Mouse (Mus musculus) kidney, postnatal 36 days (tissue): ENCODE measurements around the gene Scgb1c1.

Experiments
- DNase-seq, 2 experiments: peaks; one replicate each; pipeline ENCODE4 v3.0.0; 2021 to 2022; ENCODE audit warnings: mixed read lengths in 2 of 2

The Scgb1c1 gene

GRCm38 (mm10) chr7:140843806-140844205, 1.5 kb upstream of the Scgb1c1 start:
- DNase-seq: no peak

- DNase-seq: no peak
These were observed 336 bp downstream of the Scgb1c1 start for GRCm38 (mm10) chr7:140845683-140846082.

DNA sequence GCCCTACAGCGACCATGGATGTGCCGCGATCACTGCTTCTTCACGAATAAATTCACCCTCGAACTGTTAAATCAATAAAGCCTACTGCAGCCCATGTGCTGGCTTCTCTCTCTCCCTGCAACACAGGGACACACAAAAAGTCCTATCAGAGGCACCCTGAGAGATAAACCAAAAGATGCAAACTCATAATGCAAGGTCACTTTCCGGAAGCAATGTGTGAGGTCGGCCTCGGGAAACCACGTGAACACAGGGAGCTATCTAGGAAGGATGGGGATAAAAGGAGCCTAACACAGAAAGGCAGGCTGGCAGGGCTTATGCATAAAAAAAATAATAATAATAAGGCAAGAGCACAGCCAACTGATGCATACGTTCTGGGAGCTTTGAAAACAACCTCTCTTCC, 1.3 kb downstream of the Scgb1c1 start:
- DNase-seq: no peak

DNA sequence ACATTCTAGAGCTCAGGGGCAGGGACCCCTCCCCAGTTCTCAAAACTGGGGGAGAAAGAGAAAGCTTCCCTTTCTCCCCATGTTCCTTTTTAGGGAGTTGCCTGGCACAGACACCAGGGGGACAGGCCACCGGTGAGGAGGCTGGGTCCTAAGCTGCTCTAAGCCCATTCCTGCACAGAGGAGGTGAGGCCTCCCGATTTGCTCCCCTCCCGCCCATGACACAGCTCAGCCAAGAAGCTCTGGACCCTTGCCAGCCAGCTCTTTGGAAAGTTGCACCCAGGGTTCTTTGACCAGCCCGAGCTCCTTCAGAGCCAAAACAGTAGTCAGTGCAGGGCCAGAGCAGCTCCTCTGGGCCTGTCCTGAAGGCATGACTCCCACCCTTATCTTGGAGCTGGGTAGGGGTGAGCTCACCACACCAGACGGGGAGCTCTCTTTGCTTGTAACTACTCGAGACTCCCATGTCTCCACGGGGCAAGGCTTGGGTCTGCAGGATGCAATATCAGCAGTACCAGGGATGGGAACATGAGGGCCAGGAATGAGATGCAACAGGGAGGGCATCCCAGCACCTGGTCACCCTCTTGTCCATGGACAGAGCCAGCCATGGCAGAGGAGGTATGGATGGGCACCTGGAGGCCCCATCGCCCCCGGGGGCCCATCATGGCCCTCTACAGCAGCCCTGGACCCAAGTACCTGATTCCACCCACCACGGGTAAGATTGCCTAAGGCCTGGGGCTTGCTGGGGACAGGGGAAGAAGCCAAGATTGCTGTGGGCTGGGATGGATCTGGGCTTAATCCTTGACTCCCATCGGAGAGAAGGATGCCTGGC, 2.6 kb downstream of the Scgb1c1 start, which contains the start of gene Odf3:
Gene Odf3, plus strand, starts transcription at position 51 of the 826 bp plus-strand sequence.
- peak; percentile 69 to 82 for DNase-seq

GRCm38 (mm10) chr7:140848591-140848990, 3.2 kb downstream of the Scgb1c1 start:
- DNase-seq: no peak

- DNase-seq: no peak
These were observed 6.6 kb downstream of the Scgb1c1 start for GRCm38 (mm10) chr7:140851916-140852315.

DNA sequence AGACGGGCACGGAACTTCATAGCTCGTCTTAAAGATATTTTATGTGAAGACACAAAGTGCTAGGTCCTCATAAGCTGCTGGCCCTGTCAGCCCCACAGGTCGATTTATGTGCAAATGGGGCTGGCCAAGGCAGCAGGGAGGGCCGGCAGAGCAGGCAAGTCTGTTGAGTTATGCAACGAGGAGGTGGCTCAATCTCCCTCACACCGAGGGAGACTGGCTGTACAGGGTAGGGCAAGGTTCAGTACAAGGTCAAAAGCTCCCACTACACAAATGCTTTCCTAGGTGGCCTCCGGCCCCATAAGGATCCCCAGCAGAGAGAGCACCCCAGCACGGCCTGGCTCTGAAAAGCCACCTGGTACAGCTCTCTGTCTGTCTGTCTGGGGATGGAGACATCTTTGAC, 8.0 kb downstream of the Scgb1c1 start:
- DNase-seq: peak; percentile 51 to 79

DNA sequence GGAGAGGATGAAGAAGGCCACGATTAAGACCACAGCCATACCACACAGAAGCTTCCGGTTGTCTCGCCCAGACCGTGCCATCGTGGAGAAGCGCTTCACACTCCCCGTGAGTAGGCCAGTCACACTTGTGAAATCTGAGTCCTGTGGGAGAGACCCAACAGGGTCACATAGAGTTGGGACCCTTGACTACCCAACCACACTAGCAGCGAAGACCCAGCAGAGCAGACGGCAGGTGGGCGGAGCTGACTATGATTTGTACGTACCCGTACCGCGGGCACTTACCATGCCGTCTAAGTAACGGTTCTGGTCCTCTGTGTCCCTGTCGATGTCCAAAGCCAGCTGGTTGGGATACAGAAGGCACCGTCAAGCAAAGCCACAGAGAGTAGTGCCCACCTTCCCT, 9.1 kb downstream of the Scgb1c1 start:
- DNase-seq: no peak

- DNase-seq: no peak
These were observed 9.8 kb downstream of the Scgb1c1 start for GRCm38 (mm10) chr7:140855181-140855580.

DNA sequence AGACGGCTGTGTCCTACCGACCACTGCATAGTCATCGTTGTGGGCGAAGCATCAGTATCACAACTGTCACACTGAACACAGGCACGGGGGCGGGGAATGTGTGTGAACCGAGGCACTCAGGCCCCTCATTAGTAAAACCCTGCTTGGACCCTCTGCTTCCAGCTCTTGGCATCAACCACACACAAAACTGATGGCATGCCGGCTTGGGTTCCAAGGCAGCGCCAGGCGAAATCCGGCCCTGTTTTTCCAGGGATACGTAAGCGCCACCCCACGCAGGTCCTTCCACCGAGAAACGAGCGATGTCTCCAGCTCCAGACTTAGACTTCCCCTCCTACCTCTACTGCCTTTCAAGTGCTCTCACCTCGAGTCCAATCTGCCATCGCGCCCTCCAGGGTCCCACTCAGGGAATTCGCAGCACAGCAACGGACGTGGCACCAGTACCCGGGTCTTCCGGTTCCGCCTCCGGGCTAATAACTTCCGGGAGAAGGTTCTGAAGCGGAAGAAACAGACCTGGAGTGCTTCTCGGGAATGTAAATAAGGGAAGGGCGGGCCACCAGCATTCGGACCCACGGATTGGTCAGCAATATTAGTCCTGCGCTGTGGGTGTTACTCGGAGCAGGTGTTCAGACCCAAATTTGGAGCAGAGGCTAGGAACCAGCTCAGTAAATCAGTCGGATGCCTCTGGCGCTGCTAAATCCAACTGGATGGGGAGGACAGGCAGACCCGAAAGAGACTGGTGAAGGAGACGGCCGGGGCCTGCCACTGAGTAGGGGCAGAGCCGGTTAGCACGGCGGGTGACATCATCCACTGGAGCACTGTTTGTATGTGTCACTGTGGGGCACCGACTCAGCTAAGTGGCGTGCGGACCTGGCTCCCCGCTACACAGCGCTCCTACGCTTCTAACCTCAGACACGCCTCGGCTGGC, 10.8 kb downstream of the Scgb1c1 start, which contains the start of gene Gm45785:
Gene Gm45785, minus strand, starts transcription at position 472 of the 925 bp plus-strand sequence.
- DNase-seq: peak; percentile 89 to 95

- peak; percentile 93 to 94 for DNase-seq
These were observed 11.6 kb downstream of the Scgb1c1 start, which contains the start of gene Ric8a for GRCm38 (mm10) chr7:140856785-140857549. Gene Ric8a, plus strand, starts transcription at chr7:140856957.

GRCm38 (mm10) chr7:140857550-140858505, 12.5 kb downstream of the Scgb1c1 start, which contains the start of gene Bet1l:
Gene Bet1l, minus strand, starts transcription at chr7:140857577.
- DNase-seq: no peak

DNA sequence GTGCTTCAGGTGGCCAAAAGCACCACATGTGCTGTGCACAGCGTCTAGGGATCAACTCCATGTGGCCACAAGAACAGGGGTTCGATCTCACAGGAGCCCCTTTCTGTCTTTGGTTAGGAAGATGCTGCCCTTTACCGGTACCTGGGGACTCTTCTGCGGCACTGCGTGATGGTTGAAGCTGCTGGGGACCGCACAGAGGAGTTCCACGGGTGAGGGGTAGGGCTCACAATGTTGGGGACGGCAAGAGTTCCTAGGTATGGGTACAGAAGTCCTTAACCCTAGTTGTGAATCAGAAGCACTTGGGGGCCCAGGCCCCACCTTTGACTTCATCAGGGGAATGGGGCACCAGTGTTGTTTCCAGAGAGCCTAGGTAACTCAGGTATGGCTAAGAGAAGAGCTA, 13.4 kb downstream of the Scgb1c1 start:
- DNase-seq: no peak

DNA sequence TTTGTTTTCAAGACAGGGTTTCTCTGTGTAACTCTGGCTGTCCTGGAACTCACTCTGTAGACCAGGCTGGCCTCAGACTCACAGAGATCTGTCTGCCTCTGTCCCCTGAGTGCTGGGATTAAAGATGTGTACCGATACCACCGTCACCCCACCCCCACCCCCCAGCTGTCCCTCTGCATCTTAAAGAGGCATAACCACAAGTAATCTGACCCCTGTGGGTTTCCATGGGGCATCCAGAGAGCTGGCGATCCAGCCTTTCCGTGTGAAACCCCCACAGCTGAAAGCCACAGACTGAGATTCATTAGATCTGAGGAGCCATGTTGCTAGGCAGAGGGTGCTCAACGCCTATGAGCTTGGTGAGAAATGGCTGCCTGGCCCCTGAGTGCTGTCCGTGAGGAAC, 14.7 kb downstream of the Scgb1c1 start:
- no peak for DNase-seq

DNA sequence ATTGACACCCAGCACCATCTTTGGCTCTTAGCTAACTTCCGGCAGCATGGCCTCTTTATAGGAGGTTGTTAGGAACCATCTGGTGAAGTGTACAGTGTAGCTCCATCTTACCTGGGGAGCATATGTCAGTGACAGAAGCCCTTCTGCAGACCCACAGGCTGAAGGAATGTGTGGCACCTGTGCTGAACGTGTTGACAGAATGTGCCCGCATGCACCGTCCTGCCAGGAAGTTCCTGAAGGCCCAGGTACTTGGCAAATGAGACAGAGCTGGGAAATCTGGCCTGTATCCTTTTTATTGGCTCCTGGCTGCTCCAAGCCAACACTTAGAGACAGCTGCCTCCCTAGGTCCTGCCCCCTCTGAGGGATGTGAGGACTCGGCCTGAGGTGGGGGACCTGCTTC, 15.4 kb downstream of the Scgb1c1 start:
- no peak for DNase-seq

DNA sequence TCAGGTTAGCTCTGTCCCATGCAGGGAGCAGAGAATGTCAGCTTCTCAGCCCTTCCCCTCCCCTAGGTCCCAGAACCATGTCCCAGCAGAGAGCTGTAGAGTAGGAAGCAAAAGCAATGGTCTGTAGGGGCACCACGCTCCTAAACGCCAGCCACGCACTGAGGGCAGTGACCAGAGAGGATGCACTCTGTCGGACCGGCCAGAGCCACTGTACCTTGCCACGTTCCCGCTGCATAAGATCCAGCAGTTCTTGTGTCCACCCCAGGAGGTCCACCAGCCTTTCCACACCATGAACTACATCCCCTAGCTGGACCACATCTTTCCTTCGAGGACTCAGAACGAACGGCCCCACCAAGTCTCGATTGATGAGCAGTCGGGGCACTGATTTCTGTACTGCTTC, 19.4 kb downstream of the Scgb1c1 start:
- DNase-seq: no peak

DNA sequence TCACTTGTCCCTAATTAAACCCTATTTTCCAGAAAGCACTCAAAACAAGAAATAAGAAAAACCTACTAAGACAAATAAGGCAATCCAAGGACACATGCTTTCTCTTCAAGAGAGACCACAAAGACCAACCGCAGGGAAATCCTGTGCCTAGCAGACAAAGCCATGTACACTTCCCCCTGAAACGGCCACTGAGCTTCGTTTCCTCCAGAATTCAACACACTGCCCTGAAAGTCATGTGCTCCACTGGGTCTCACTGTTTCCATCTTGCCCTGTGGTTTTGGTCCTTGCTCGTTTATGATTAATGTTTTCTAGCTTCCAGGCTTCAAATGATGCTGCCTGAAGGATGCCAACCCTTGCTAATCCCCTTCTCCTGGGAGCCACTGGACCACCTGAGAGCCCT, 28.9 kb downstream of the Scgb1c1 start:
- DNase-seq: no peak

DNA sequence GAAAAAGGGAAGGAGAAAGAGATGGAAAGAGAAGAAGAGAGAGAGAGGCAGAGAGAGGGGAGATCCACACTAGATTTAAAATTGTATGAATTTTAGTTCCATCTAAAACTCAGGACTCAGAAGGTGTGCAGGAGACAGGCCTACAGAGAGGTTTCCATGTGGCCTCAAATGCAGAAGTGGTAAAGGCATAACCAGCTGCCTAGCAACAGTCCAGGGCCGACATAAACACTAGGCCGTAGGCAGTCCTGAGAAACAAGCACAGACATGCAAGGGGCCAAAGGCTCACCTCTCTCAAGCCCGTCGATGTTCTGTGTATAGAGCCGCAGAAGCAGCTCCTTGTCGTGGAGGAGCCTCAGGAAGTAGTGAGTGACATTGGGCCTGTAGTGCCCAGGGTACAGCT, 32.0 kb downstream of the Scgb1c1 start:
- DNase-seq: no peak

- DNase-seq: no peak
These were observed 34.0 kb downstream of the Scgb1c1 start for GRCm38 (mm10) chr7:140879355-140879754.

GRCm38 (mm10) chr7:140880419-140880818, 35.1 kb downstream of the Scgb1c1 start:
- DNase-seq: peak; percentile 68 to 73

DNA sequence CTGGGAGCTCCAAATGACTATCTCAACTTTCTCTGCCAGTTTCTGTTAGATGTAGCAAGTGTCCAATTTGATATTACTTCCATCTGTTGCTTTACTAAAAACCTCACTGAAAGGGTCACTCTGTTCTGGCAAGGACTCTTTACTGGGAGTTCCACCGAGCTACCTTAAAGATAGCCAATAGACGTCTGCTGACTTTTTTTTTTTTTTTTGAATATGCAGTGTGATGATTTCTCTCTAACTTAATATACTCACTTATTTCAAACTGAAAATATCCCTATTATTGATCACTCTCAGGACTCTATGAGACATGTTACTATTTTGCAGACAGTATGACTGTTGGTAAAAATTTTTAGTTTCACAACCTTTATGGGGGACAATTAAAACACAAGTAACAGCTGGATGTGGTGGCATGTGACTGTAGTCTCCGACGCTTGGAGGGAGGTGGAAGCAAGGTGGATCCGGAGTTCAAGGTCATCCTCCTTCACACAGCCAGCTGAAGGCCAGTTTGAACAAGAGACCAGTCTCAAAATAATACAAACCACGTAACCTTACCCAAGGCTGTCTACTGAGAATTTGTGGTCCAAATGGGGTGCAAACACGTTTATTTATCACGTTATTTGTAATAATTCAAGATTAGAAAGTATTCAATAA, 35.6 kb downstream of the Scgb1c1 start:
- DNase-seq: peak; percentile 43 to 56
